Mouse (Mus musculus) CH12F3 (cell line): ENCODE results near the gene Slc29a3.
"Not testable (repeated sequence)": the region's sequence is repeated elsewhere in the genome, so short reads cannot be mapped to it uniquely, and the experiment has no call there.

Experiments used
- in situ Hi-C: fragments of 300-500 bp; cut with MboI; formaldehyde crosslinking; loops from 2 replicates; pipeline ENCODE4 v1.14.3; 2020; ENCODE audit warnings: low sequenced_read_pairs

Gene Slc29a3

DNA sequence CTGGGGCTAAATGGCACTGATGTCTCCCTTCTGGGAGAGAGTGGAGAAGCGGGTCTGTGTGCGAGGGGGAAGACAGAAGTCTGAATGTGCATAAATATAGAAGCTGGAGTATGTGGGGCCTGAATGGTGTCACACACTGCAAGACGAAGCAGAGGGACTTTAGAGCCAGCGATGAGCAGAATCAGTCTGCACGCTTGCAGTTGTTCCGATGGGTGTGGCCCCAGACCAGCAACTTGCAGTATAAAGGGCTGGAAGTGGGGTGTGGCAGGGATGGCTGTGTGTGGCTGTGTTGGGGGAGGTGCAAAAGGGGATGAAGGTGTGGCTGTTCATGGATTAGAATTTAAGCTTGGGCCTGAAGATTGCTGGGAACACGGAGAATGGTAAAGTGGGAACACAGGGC lies 16.0 kb upstream of the Slc29a3 start:
- in situ Hi-C loops: no loop called here

DNA sequence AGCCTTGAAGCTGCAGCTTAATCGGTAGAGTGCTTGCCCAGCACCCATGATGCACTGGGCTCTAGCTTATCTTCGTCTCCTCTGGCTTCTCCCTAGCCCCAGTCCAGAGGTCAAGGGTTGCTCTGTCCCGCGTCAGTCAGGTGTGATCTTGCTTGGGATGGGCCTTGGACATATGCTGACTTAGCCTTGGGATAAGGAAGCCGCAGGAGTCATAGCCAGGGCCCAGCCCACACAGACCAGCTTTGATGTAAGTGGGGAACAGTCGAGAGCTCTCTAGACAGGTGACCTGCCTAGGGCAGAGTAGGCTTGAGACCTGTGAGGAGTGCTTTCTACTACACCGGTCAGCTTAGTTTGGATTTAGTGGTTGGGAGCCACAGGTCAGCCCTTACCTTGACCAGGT lies 14.8 kb upstream of the Slc29a3 start:
- in situ Hi-C loops: no loop called here

DNA sequence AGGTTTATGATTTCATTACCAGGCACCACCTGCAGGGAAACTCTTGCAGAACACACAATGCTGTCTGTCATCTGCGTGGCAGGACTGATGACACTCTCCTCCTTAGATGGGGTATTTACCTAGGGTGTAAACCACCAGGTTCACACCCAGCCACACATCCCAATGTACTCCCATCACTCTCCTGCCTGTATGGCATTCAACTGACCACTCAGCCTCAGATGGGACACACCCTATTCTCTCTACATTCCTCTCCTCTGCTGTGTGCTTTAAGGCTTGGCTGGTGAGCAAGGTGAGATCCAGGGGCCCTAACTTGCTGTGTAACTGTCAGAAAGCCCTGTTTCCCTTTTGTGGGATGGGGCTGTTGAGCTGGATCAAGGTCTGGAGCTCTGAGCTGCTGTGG lies 9.5 kb upstream of the Slc29a3 start:
- in situ Hi-C loops: no loop called here

DNA sequence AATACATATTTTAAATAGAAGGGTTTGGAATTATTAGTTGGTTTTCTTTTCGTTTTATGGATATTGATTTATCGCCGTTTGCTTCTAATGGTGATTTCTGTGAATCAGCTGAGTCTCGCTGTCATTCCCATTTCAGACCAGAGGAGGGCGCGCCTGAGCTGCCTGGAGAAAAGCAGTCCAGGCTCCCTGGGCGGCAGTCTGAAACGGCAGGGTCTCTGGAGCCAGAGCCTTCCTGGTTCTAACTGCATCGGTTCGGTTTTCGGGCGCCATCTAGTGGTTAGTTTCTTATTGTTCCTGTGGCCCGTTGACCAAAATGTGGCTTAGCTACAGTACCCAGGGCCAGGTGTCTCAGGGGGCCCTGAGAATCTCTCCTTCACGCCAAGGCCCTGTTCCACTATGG lies 7.8 kb upstream of the Slc29a3 start:
- in situ Hi-C loops: no loop called here

DNA sequence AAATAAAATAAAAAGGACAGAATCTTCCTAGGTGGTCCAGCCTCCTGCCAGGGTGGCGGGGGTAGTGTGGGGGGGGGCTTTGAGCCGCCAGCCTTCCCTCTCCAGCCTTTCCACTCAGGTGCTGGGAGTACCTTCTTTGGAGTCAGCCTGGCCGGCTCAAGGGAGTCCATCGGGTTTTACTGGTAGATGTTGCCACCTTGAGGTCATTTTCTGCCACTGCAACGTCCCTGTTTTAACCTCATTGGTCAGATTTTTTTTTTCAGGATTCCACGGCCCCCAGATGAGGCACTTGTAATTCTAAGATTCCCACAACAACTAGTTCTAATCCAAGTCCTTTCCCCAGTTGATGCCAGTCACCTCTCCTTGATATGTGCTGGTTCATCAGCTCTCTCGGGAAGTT lies 4.4 kb upstream of the Slc29a3 start:
- in situ Hi-C loops: loop anchor here (10.0 kb wide), 2 partner anchors 222 to 452 kb away; no protein-coding TSS in a partner anchor

DNA sequence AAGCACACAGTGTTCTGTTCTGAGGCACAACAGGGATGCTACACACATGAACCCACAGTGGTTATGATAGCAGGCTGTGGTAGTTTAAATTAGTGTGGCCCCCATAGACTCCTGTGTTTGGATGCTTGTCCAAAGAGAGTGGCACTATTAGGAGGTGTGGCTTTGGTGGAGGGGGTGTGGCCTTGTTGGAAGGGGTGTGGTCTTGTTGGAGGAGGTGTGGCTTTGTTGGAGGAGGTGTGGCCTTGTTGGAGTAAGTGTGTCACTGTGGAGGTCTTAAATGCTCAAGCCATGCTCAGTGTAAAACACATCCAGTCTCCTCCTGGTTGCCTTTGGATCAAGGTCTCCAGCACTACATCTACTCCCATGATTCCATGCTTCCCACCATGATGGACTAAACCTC lies 3.6 kb upstream of the Slc29a3 start:
- in situ Hi-C loops: loop anchor here (10.0 kb wide), 2 partner anchors 221 to 451 kb away; no protein-coding TSS in a partner anchor

DNA sequence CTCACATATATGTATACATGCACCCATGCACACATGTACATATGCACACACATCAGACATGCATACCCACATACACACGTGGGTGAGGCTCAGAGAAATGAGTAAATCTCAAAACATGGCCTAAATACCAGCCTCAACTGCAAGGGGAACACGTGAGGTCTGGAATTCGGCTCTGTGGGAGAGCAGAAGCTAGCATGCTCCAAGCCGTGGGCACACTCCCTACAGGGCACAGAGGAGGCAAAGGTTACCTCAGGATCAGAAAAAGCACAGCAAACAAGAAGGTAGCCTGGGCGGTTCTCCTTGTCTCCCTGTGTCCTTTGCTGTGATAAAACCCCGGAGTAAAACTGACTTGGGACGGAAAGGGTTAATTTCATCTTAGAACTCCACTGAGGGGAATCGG lies 1.3 kb upstream of the Slc29a3 start:
- in situ Hi-C loops: loop anchor here (5.0 to 10.0 kb wide), 3 partner anchors 219 to 449 kb away; no protein-coding TSS in a partner anchor

DNA sequence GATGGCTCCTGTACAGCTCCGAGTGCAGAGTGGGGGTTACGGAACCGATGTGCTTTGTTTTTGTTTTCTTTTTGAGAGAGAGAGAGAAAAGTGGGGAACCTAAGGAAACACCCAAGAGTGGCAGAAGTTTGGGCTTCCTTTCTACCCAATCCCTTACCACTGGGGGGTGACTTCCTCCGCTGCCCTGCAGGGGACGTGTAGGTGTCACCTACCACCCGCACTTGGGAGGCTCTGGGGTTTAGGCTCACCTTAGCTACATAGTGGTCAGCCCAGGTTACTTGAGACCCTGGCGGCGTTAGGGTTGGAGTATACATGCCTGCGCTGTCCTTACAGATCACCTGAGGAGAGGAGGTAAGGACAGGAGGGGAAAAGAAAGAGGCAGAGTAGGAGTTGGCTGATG lies 667 bp upstream of the Slc29a3 start:
- in situ Hi-C loops: loop anchor here (5.0 to 10.0 kb wide), 3 partner anchors 218 to 448 kb away; no protein-coding TSS in a partner anchor

DNA sequence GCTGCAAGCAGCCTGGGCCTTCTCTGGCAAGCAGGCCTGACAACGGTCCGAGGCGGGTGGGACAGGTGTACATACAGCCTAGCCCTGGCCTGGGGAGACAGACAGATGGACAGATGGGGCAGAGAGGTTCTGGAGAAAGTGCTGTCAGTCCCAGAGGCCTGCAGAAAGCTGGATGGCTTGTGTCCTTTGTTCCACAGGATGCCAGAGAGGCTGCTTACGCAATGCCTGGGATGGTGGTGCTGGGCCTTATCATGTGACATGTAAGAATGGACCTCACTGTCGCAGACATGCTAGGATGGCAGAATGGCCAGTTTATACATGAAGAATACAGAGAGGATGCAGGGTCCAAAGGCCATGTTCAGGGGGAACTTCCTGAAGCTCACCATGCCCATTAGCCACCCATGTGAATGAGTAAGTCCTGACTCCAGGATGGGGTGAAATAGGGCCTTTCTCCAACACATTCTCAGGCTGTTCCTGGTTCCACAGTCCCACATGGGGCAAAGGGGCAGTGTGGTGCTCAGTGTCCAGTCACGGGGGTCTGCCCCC lies 4.9 kb downstream of the Slc29a3 start:
- in situ Hi-C loops: no loop called here

DNA sequence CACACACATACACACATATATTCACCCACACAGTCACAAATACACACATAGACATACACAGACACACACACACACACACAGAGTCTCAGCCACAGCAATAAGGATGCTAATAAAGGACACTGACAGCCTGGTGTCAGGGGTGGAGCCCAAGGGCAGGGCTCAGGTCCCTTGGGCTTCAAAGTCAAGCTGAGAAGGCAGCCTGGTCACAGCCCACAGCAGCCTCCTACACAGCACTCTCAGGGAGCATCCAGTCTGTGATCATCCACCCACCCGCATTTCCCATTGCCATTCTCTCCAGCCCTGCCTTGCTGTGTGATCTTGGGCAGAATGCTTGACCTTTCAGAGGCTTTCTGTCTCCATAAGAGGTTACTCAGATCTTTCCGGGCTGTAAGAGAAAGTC lies 6.1 kb downstream of the Slc29a3 start:
- in situ Hi-C loops: no loop called here

DNA sequence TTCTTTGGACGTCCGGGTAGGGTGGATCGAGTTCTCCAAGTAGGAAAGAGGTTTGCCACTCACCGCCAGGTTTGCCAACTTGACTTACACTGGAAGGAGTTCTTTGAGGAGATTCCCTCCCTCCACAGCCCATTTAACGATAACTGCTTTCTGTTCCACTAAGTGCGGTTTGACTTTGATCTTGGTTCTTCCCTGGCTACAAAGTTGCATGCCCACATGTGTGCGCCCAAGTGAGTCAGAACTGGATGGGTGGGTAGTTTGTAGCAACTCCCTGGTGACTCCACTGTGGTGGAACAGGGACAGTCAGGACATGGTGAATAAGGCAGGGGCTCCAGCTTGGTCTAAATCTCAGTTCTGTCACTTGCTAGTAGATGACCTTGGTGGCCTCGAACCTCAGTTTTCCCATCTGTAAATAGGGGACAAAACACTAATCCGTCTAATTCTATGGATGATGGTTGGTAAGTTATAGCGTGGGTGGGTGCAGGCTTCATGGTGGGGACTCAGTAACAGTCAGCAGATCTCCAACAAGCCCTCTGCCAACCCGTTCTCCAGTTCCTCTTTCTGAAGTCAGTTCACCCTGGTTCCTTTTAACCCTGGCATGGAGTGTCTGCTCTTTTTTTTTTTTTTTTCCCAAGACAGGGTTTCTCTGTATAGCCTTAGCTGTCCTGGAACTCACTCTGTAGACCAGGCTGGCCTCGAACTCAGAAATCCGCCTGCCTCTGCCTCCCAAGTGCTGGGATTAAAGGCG lies 7.9 kb downstream of the Slc29a3 start:
- in situ Hi-C loops: no loop called here

DNA sequence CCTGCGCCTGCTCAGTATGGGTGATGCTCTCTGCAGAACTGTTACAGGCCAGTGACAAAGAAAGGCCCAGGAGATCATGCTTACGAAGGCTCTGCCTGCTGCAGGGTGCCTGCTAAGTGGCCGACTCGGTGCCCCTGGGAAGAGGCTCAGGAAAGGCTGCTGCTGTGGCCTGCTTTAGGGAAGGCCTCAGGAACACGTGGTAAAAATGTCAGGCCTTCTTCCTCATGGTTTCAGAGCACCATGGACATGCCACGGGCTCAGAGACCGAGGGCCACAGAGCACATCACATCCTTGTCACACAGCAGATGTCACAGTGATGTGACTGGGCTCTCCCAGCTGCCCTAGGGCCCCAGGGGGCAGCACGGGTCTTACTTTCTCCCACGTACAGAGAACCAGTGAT lies 8.9 kb downstream of the Slc29a3 start:
- in situ Hi-C loops: no loop called here

DNA sequence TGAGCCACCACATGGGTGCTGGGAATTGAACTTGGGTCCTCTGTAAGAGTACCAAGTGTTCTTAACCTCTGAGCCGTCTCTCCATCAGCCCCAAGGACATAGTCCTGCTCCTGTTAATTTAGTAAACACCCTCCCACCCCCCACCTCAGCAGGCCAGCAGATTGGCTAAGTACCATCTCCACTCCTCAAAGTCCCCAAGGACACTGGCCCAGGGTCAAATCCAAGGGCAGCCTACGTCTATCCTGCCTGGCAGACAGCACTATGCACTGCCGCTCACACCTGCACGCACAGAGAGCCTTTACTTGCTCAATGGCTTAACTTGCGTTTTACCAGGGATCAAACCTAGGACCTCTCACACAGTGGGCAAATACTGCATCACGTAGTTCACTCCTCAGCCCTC lies 9.7 kb downstream of the Slc29a3 start:
- in situ Hi-C loops: no loop called here

DNA sequence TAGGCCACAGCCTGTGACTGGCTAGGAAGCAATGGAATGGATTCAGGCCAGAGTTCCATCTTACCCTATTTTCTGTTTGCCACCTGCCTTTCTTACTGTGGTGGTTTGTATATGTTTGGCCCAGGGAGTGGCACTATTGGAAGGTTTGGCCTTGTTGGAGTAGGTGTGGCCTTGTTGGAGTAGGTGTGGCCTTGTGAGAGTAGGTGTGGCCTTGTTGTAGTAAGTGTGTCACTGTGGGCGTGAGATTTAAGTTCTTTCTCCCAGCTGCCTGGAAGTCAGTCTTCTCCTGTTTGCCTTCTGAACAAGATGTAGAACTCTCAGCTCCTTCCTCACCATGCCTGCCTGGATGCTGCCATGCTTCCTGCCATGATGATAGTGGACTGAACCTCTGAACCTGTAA lies 10.3 kb downstream of the Slc29a3 start:
- in situ Hi-C loops: not testable (repeated sequence)

DNA sequence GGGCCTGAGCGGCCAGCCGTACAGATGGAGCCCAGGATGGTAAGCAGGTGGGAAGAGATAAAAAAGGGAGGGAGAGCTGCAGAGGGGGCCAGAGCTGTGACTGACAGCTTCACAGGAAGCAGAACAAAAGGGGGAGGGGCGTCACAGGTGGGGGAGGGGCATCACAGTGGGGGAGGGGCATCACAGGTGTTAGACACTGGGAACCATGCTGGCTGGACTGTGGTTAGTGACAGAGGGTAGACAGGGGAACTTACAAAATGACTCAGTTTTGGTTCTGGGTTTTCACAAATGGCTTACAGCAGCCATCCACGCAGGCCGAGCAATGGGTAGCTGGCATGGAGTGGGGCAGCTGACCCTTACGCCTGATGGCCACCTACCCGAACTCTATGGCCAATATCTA lies 11.2 kb downstream of the Slc29a3 start:
- in situ Hi-C loops: no loop called here

DNA sequence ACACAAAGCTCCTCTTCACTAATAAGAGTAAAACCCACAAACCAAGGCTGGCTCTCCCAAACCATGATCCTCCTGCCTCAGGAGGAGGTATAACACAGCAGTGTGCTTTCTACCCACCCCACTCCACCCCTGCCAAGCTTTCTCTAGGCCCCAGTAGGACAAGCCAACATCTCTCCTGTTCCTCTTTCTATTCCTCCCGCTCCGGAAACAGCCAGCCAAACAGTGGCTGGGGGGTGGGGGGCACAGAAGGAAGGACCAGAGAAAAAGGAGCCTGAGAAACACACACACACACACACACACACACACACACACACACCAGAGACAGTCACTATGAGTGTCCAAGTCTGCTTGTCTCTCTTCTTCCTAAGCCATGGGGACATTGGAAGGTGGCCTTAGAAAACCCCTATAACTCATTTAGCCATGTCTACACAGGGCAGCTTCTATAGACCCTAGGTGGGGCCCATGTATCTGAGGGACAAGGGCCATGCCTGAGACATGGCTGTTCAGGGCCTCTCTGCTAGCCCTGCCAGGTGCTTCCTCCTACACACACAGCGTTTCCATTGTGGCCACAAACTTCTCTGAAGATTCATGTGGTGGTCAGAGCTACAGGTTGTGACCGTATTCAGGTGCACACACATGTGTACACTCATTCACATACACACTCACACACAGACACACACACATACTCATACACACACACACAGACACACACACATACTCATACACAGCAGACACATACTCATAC lies 12.8 kb downstream of the Slc29a3 start:
- in situ Hi-C loops: loop anchor here (5.0 kb wide), 1 partner anchor 37 kb away; no protein-coding TSS in a partner anchor

DNA sequence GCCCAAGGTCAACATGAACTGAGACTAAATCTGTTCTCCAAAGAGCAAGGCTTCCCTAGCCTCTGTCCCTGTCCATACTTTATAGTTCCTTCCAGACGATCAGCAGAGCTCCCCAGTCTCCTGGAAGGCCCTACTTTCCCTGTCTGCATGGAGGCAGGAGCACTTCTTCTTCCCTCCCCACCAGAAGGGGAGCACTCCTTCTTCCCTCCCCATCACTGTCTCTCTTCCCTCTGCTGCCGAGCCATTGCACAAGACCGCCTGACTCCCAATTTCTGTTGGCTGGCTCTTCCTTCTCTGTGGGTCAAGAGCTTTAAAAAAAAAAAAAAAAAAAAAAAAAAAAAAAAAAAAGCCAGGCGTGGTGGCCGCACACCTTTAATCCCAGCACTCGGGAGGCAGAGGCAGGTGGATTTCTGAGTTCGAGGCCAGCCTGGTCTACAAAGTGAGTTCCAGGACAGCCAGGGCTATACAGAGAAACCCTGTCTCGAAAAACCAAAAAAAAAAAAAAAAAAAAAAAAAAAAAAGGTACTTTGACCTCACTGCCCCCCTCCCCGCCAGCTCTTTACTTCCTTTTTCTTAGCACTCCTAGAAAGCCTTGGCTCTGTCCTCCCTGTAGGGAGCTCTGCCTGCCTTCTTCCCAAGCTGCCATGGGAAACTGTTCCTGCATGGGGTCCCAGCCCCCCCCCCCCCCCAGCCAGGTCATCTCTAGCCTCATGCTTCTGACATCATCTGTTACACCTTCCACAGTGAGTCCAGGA lies 14.5 kb downstream of the Slc29a3 start:
- in situ Hi-C loops: loop anchor here (5.0 kb wide), 1 partner anchor 36 kb away; no protein-coding TSS in a partner anchor

DNA sequence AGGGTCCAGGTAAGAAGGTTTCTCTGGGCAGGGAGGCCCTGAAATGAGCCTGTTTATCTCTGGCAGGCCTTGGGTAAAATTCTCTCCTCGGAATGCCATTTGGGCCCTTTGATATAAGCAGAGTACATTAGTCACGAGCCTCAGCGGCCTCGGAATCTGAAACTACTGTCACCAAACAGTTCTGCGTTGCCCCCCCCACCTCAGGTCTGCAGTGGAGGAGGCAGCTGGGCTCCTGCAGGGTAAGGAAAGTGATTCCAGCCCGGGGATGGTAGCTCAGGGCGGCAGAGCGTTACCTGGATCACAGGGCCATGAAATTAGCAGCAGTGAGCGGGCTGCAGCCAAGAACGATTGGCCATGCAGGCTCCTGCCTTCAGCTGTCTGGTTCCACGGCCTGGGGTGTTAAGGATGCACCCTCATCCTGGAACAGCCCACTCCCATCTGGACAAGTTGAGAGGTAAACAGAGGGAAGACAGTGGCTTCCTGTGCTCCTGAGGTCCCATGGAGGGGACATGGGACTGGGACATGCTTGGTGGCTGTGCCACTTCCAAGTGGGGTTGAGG lies 15.3 kb downstream of the Slc29a3 start:
- in situ Hi-C loops: loop anchor here (5.0 kb wide), 1 partner anchor 35 kb away; no protein-coding TSS in a partner anchor

DNA sequence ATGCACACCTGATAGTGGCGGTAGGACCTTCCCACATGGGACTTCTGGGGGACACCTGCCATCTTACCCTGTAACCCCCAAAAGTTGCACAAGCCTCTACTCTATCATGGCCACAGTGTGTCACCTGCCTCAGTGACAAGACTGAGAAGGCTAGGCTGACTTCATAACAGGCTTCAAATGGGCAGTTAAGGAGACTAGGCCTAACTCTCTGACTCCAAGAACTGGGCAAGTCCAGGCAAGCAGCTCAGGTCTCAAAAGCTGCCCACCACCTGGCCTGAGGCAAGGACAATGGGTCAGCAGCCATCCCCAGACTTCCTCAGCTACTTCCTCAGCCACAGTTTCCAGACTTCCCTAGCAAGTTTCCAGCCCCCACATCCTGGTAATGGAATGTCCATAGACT lies 16.9 kb downstream of the Slc29a3 start:
- in situ Hi-C loops: loop anchor here (5.0 kb wide), 1 partner anchor 33 kb away; no protein-coding TSS in a partner anchor

DNA sequence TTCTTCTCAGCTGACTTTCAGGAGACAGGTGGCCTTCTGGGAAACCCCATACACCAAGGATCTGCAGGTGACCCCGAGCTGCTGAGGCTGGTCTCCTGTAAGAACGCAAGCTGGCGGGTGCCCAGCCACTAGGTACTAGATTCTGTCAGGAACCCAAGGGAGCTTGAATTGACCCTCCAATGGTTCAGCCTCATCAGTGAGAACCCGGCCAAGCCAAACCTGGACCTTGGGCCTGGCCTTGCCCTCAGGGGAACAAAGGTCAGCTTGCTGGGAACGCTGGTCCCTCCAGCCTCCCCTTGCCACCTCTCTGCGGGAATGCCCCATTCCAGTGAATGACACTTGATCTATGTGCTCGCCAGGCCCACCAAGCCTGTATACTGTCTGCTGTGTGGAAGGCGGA lies 19.1 kb downstream of the Slc29a3 start:
- in situ Hi-C loops: no loop called here
